Mouse (Mus musculus) stomach, postnatal 0 days (tissue): ENCODE measurements around the gene Gm572.

Experiments
- CTCF ChIP-seq: IDR thresholded peaks from 2 replicates; pipeline ENCODE4 v1.5.1; 2016; ENCODE audit warnings: antibody characterized with exemption, low read depth, mild to moderate bottlenecking, moderate library complexity
- EP300 ChIP-seq: optimal IDR thresholded peaks from 2 replicates; pipeline ENCODE3; 2016; ENCODE audit warnings: antibody characterized with exemption

DNA sequence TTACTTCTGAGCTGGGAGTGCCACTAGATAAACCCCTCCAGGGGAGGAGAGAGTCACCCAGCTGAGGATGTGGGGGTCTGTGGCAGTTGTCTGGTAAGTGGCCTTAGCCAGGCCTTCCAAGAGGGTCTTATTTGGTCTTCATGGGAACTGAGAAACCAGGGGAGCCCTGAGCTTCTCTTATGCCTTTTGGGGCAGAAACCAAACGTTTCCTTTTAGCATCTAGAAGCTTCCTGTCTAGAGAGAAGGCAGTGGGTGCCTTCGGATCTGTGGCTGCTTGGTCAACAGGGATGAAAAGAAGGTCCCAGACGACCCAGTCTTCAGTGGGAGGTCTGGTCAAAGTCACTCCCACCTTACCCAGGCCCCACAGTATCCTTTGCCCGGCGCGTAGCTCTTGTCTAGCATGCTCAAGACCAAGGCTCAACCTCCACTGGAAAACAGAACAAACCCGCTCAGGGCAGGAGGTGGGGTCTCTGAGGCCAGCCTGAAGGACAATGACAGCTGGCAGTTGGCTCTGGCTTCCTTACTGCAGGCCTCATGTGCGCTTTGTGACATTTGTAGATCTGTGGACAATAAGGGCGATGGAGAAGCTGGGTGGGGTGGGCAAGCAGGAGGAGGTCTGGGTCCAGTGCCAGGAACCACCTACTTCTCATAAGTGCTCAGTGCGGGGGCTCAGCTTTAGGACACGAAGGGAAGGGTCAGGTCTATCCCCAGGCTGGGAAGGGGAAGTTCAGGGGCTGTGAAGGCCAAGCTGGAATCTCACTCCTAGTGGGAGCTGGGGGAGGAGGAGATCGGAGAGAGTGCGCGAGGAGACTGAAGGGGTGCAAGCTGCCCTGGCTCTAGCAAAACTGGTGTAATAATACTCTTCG lies at the start of gene Gm572:
- TF ChIP-seq CTCF (no peak), EP300 (no peak)
